Mouse (Mus musculus) heart, postnatal 25 days (tissue): ENCODE results near the gene Psmg4. TPM values are rescaled to one million over a fixed set of nuclear protein-coding genes. Genes with fewer than 3 reads are reported as not detected.

ENCODE experiments used
- DNase-seq: peaks from one replicate; pipeline ENCODE4 v3.0.0; 2022; ENCODE audit warnings: low spot score
- intact Hi-C: fragments of 180-260 bp; cut with DNase I; formaldehyde crosslinking; loops from one replicate; pipeline ENCODE4 v1.15.1; 2025
- total RNA-seq, 2 experiments: library from RNA; stranded (reverse); gene quantifications; 2 replicates each; pipeline ENCODE4 v1.2.3; 2021

Gene Psmg4
- total RNA-seq, 2 experiments from 2014 or later, result 22.9 to 29.7 TPM

DNA sequence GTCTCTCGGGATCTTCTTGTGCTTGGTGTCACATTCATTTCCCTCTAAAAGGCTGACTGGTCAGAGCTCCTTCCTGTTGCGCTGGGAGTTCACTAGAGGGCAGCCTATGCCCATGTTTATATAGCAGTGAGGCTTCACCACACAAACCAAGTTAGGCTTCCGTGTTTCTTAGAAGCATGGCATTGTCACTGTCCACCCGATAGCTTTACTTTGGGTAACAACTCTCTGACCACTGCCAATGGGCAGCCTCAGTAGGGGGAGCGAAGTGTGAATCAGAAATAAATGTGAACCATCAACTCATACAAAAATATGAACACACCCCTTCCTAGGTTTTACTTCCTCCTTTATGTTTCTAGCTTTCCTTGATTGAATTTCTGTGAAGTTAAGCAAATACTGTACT lies 24.8 kb downstream of the Psmg4 start:
- intact Hi-C loops, result loop anchor here (1.0 to 10.0 kb wide), 4 partner anchors 158 to 677 kb away; partner anchors contain the start of gene Slc22a23
- peak; percentile 30 for DNase-seq

DNA sequence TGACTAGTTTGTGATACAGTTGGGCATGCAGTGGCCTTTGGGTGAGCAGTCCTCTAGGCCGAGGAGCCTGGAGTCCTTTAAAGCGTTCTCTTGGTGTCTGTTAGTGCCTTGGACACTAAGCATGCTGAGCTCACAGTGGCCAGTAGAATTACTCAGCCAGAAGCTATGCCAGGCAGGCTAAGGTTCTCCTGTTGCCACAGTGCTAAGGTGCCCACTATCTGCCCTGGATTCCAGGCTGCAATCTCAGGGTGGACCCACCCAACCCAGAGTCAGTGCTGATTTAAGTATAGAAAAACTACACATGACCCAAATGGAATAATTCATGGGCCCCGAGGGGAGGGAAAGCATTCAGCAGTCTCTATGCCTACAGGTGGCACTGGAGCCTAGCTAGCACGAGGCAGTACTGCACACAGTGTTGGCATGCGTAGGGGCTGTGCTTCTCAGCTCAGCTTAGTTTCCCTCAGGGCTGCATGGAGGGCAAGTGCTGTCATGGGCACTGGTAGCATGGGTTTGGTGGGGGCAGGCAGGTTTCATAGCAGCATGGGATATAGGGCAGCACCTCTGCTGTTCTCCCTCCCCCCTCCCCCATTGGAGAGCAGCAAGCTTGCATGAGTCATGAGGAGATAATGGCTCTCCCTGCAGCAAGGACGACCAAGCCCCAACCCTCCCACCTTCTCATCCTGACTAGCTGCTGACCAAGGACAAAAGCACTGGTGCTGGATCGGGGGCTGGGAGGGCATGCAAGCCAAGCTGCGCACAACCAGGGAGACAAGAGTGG lies 29.8 kb downstream of the Psmg4 start:
- no peak for DNase-seq
- intact Hi-C loops, result loop anchor here (2.0 kb wide), 1 partner anchor 152 kb away; the partner anchor contains the start of gene Slc22a23

- DNase-seq, result no peak
- intact Hi-C loops, result loop anchor here (2.0 kb wide), 1 partner anchor 151 kb away; the partner anchor contains the start of gene Slc22a23
Observed at GRCm38 (mm10) chr13:34193384-34193783, 30.6 kb downstream of the Psmg4 start.

- no peak for DNase-seq
- intact Hi-C loops, result no loop called here
Observed at GRCm38 (mm10) chr13:34195676-34196075, 32.9 kb downstream of the Psmg4 start.

DNA sequence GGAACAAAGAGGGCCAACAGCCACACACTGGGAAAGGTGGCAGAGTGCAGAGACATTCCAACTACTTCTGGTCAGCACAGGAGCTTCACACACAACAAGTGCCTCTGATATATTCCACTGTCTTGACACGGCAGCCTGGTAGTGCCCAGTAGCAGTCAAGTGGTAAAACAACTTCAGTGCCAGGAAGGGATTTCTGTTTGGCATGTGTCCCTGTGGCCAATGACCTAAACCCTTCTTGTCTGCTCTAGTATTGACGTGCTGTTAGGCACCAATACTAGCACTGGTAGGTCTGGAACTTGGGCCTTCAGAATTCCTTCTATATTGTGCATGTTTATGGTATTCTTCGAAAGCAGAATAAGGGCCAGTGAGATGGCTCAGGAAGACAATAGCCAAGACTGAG lies 42.5 kb downstream of the Psmg4 start:
- no peak for DNase-seq
- intact Hi-C loops, result no loop called here

DNA sequence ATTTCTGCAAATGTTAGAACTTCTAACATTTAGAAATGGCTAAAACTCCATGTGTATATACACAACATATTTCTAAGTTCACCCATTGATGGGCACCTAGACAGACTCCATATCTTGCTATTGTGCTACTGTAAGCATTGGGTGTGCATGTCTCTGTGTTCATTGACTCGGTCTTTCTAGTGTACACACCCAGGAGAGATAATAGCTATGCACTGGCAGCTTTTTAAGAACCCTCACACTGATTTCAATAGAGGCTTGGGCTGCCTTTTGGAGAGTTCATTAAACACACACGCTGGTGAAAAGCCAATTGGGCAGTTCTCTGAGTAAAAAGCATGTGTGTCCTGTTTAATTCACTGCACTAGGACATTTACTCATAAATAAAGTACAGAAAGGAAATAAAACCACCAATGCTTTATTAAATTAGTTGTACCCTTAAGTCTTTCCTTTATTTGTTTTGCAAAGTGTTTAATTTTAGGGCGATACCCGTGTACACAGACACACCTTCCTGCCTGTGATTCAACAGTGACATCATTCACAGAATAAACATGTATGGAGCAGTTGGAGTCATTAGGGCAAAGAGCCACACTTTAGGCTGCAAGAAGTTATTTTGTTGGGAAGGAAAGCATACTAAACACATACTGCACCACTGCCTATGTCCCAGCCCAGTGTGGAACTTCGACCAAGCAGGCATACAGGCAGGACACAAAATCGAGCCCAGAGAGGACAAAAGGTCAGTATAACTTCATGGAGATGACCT lies 45.1 kb downstream of the Psmg4 start:
- intact Hi-C loops, result no loop called here
- DNase-seq, result no peak

GRCm38 (mm10) chr13:34211261-34211775 lies 48.6 kb downstream of the Psmg4 start:
- no peak for DNase-seq
- intact Hi-C loops, result loop anchor here (10.0 kb wide), 1 partner anchor 123 kb away; no protein-coding TSS in a partner anchor

- intact Hi-C loops, result loop anchor here (10.0 kb wide), 1 partner anchor 122 kb away; no protein-coding TSS in a partner anchor
- DNase-seq, result no peak
Observed at GRCm38 (mm10) chr13:34212735-34213212, 50.0 kb downstream of the Psmg4 start.

- no peak for DNase-seq
- intact Hi-C loops, result loop anchor here (10.0 kb wide), 1 partner anchor 120 kb away; no protein-coding TSS in a partner anchor
Observed at GRCm38 (mm10) chr13:34214855-34215254, 52.1 kb downstream of the Psmg4 start.

GRCm38 (mm10) chr13:34218776-34219175 lies 56.0 kb downstream of the Psmg4 start:
- intact Hi-C loops, result loop anchor here (10.0 kb wide), 1 partner anchor 116 kb away; no protein-coding TSS in a partner anchor
- DNase-seq, result no peak

DNA sequence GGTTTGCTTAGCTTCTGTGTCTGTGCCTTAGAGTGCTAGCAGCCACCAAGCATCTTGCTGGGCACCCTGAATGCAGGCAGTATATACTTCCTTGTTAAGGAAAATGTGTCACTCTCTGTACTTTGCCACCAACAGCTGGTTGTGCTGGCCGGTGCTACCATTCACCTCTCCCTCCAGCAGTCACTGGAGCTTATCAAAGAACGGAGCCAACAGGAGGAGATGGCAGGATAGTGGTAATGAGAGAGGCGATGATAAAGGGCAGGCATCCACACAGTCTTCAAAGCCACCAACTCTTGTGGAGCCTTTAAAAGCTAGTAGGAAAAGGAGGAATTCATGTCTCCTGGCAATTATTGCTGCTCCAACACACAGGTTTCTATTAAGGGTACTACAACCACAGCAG lies 57.0 kb downstream of the Psmg4 start:
- intact Hi-C loops, result loop anchor here (10.0 kb wide), 1 partner anchor 115 kb away; no protein-coding TSS in a partner anchor
- DNase-seq, result no peak

- intact Hi-C loops, result no loop called here
- peak; percentile 2 for DNase-seq
Observed at GRCm38 (mm10) chr13:34222985-34223384, 60.2 kb downstream of the Psmg4 start.

- intact Hi-C loops, result no loop called here
- no peak for DNase-seq
Observed at GRCm38 (mm10) chr13:34226940-34227339, 64.2 kb downstream of the Psmg4 start.

Other genes with a start within 250 kb of the Psmg4 start
- 10 to 100 TPM; 38.6 to 38.9 TPM for gene Nqo2, start 198.3 kb upstream of the Psmg4 start, total RNA-seq
- gene Ripk1, start 160.6 kb upstream of the Psmg4 start, total RNA-seq, result 1 to 10 TPM; 7.9 to 8.2 TPM
- gene Serpinb6a, start 160.2 kb upstream of the Psmg4 start, total RNA-seq, result 100 to 1,000 TPM in 1 of 2 experiments, 10 to 100 TPM in 1; 88.4 to 110 TPM
- gene Bphl, start 125.4 kb upstream of the Psmg4 start, total RNA-seq, result 10 to 100 TPM; 34.8 to 39.7 TPM
- 10 to 100 TPM; 55.0 to 57.4 TPM for gene Tubb2a, start 85.0 kb upstream of the Psmg4 start, total RNA-seq
- 1 to 10 TPM; 4.1 to 5.6 TPM for gene Tubb2b, start 32.5 kb upstream of the Psmg4 start, total RNA-seq
- gene Slc22a23, start 182.2 kb downstream of the Psmg4 start, total RNA-seq, result 10 to 100 TPM in 1 of 2 experiments, 1 to 10 TPM in 1; 8.6 to 10.7 TPM